Mouse (Mus musculus) hindbrain, postnatal 0 days (tissue): ENCODE measurements around the gene Atad2b. TPM values are rescaled to one million over a fixed set of nuclear protein-coding genes. Genes with fewer than 3 reads are reported as not detected.
"Not testable (repeated sequence)": the region's sequence is repeated elsewhere in the genome, so short reads cannot be mapped to it uniquely, and the experiment has no call there.

Source experiments
- ATAC-seq: fragments of 200-750 bp; cut with Nextera tagmentation; 2 replicates; pipeline ENCODE4 v1.8.0; 2017; ENCODE audit warnings: mild to moderate bottlenecking, moderate TSS enrichment, moderate library complexity
- DNase-seq: peaks from one replicate; pipeline ENCODE4 v3.0.0-alpha.2; 2015; ENCODE audit warnings: low spot score
- H3K27ac ChIP-seq: fragments of 300-500 bp; sonication (generic); 2 replicates; pipeline ENCODE4 v1.5.1; 2014; ENCODE audit warnings: mild to moderate bottlenecking
- H3K27me3 ChIP-seq: fragments of 300-500 bp; sonication (generic); 2 replicates; pipeline ENCODE4 v1.6.1; 2014; ENCODE audit warnings: low read length, mixed read lengths; ENCODE audit not compliant: insufficient read depth
- H3K36me3 ChIP-seq: fragments of 300-500 bp; sonication (generic); 2 replicates; pipeline ENCODE4 v1.6.1; 2014; ENCODE audit warnings: low read length, mixed read lengths; ENCODE audit not compliant: insufficient read depth
- H3K4me1 ChIP-seq: fragments of 300-500 bp; sonication (generic); 2 replicates; pipeline ENCODE4 v1.6.1; 2014; ENCODE audit warnings: antibody characterized with exemption, low read length, mixed read lengths; ENCODE audit not compliant: insufficient read depth
- H3K4me2 ChIP-seq: fragments of 300-500 bp; sonication (generic); 2 replicates; pipeline ENCODE4 v1.6.1; 2014; ENCODE audit warnings: low read depth, mild to moderate bottlenecking, low read length, moderate library complexity, mixed read lengths
- H3K4me3 ChIP-seq: fragments of 300-500 bp; sonication (generic); 2 replicates; pipeline ENCODE4 v1.5.1; 2014; ENCODE audit warnings: low read length
- H3K9ac ChIP-seq: fragments of 300-500 bp; sonication (generic); replicated peaks from 2 replicates; pipeline ENCODE4 v1.6.1; 2014; ENCODE audit warnings: mild to moderate bottlenecking, low read length, moderate library complexity, mixed read lengths
- H3K9me3 ChIP-seq: fragments of 300-500 bp; sonication (generic); 2 replicates; pipeline ENCODE4 v1.6.1; 2016; ENCODE audit warnings: low read length, mixed read lengths
- CTCF ChIP-seq: IDR thresholded peaks from 2 replicates; pipeline ENCODE4 v1.5.1; 2016; ENCODE audit warnings: antibody characterized with exemption, control low read depth, low read depth
- WGBS: fragments of 180-500 bp; shearing (Covaris S2); extraction: QIAGEN DNeasy Blood & Tissue Kit; methylation state at CpG from one replicate; pipeline ENCODE4 v1.1.7; 2014; 5-methylcytosine and 5-hydroxymethylcytosine counted together
- polyA plus RNA-seq: library from polyadenylated mRNA; unstranded; fragments of >200 nt; fragmentation: Nextera tagmentation; extraction: Ambion mirVana; gene quantifications from 2 replicates; pipeline ENCODE4 v1.2.1, GENCODE M21; 2015
- total RNA-seq: library from RNA; depleted of rRNA; stranded (reverse); fragments of >200 nt; gene quantifications from 2 replicates; pipeline ENCODE4 v1.2.3, GENCODE M21; 2014

Gene Atad2b
- total and polyA plus RNA-seq, 2 experiments from 2014 or later = 8.4 to 25.0 TPM

DNA sequence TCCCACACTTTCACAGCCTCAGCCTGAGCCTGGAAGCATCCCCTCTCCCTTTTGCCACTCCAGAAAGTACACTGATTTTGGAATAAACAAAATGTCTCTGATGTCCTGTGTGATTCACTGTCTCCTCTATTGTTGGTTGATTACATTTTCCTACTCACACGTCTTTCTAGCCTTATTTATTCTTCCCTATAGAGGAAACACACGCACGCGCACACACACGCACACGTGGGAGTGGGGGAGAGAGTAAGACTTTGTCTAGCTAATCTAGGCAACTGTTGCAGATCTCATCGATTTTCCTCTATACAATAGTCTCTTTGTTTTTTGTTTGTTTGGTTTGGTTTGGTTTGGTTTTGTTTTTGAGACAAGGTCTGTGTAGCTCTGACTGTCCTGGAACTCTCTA, 8.8 kb upstream of the Atad2b start:
- H3K4me3 ChIP-seq = no peak overlapping the region
- no peak overlapping the region for H3K27ac ChIP-seq
- no peak for DNase-seq
- ATAC-seq = no peak
- no peaks in the 10 kb centered on the region for H3K9me3 ChIP-seq
- no peak overlapping the region for H3K4me2 ChIP-seq
- no peaks in the 10 kb centered on the region for H3K4me1 ChIP-seq
- H3K9ac ChIP-seq = no peak overlapping the region
- WGBS = 91% methylated on average over 7 of the region's 7 CpGs
- no peaks in the 10 kb centered on the region for H3K36me3 ChIP-seq
- H3K27me3 ChIP-seq = no peaks in the 10 kb centered on the region
- TF ChIP-seq CTCF = no peak

DNA sequence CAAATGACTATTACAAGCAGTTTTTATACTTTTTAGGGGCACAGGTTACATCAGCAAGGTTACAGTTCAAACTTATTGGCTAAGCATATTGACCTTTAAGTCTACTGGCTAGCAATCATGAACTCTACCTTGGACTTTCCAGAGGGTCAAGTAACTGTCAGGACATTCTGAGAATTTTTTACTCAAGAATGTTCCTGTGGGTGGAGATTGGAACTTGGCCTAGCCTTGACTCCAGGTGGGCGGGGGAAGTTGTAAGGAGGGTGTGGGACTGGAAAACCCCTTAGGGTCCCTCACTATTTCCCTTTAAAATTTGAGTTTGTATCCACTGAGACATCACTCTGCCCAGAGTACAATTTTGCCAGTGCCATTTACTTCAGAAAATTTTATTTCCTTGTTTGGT, 6.7 kb upstream of the Atad2b start:
- H3K27me3 ChIP-seq, H3K27ac ChIP-seq, H3K4me1 ChIP-seq, DNase-seq, H3K9ac ChIP-seq, H3K9me3 ChIP-seq, H3K4me3 ChIP-seq, H3K36me3 ChIP-seq, H3K4me2 ChIP-seq, ATAC-seq: not testable (repeated sequence)
- 88% methylated on average over 1 of the region's 1 CpGs for WGBS

DNA sequence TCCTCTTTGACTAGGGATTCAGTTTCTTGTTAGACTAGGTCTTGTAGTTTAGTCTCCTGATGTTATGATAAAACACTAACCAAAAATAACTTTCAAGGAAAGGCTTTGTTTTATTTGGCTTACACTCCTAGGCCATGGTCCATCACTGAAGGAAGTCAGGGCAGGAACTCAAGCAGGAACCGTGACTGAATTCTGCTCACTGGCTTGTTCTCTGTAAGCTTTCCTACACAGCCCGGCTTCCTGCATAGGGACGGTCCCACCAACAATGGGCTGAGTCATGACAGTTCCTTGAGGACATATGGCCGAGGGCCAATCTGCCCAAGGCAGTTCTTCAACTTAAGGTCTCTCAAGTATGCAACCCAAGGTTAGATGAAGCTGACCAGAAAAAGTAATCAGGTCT, 5.4 kb upstream of the Atad2b start:
- no peaks in the 10 kb centered on the region for H3K27me3 ChIP-seq
- H3K27ac ChIP-seq = no peak overlapping the region
- ATAC-seq (no peak), DNase-seq (no peak)
- H3K4me1 ChIP-seq = no peaks in the 10 kb centered on the region
- WGBS = 71% methylated on average over 4 of the region's 4 CpGs
- no peak overlapping the region for H3K9ac ChIP-seq
- no peak for TF ChIP-seq CTCF
- H3K4me2 ChIP-seq = no peak overlapping the region
- H3K36me3 ChIP-seq = no peaks in the 10 kb centered on the region
- H3K9me3 ChIP-seq = no peaks in the 10 kb centered on the region
- no peak overlapping the region for H3K4me3 ChIP-seq

DNA sequence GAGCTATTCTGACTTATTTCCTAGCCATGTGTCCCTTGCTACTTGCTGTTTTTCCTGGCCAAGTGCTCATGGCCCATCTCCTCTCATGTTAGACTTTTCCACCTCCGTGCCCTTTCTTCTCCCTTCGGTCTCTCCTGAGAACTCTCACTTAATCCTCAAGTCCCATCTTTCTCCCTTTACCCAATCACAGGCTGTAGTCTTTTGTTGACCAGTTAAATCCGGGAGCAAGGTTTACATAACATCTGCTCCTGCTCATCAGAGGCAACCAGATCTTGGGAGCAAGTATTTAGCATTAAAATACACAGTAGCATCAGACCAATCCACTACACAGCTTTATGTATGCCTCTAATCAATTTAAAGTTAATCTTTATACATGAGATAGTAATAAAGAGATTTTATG, 2.7 kb upstream of the Atad2b start:
- no peak for ATAC-seq
- Histone ChIP-seq H3K4me2 (no peak overlapping the region), H3K27ac (no peak overlapping the region), H3K36me3 (no peaks in the 10 kb centered on the region), H3K4me1 (0 out of 2 replicates have a peak, but pooled peaks cover 6% of the 10 kb centered on the region), H3K27me3 (no peaks in the 10 kb centered on the region), H3K4me3 (no peak overlapping the region), H3K9ac (no peak overlapping the region), H3K9me3 (no peaks in the 10 kb centered on the region)
- no peak for DNase-seq
- TF ChIP-seq CTCF = no peak
- 40% methylated on average over 3 of the region's 3 CpGs for WGBS

DNA sequence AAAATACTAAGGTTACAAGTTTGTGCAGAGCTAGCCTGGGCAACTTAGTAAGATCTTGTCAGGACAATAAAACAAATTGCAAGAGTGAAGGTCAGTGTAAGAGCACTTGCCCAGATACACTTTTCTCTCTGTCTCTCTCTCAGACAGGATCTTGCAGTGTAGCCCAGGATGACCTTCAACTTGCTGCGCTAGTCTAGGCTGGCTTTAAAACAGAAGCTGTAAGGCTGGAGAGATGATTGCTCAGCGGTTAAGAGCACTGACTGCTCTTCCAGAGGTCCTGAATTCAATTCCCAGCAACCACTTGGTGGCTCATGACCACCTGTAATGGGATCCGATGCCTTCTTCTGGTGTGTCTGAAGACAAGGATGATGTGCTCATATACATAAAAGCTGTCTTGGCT, 2.2 kb upstream of the Atad2b start:
- Histone ChIP-seq H3K4me3 (no peak overlapping the region), H3K4me1 (0 out of 2 replicates have a peak, but pooled peaks cover 6% of the 10 kb centered on the region), H3K27ac (no peak overlapping the region), H3K9ac (no peak overlapping the region), H3K36me3 (no peaks in the 10 kb centered on the region), H3K4me2 (no peak overlapping the region), H3K27me3 (no peaks in the 10 kb centered on the region), H3K9me3 (no peaks in the 10 kb centered on the region)
- DNase-seq (no peak), ATAC-seq (no peak)
- 79% methylated on average over 3 of the region's 3 CpGs for WGBS
- no peak for TF ChIP-seq CTCF

DNA sequence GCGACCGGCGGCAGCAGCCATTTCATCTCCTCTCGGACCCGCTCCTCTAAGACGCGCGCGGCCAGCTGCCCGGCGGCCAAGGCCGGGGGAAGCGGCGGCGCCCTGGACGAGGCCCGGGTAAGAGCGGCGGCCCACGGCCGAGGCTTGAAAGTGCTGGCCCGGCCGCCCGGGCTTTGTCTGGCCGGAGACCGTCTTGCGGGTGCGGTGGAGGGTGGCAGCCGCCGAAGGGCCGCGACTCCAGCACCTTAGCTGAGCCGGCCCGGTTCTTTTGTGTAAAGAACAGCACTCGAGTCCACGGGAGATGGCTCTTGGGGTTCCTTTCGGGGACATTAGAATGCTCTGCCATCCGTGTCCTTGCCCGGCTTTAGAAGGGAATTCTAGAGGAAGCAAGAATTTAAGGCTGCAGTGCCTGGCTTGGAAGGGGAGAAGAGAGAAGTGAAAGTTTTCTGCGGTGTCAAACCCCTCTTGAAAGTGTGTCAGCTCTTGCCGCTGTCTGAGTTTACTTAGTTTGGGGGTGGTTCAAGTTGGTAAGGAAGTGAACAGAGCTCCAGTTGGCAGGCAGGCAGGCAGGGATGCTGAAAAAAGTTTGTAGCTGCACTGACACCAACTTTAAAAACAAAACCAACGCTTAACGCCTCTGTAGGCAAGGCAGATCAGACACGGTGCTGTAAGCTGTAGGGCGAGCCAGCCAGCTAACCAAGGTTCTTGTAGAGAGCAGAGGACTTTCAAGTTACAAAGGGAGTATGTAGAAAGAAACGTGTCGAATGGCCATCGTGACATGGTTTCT, 845 bp downstream of the Atad2b start:
- no peaks in the 10 kb centered on the region for H3K36me3 ChIP-seq
- under 1% methylated on average over 48 of the region's 48 CpGs for WGBS
- DNase-seq = peak; percentile 61
- peak; percentile 50 for ATAC-seq
- H3K9ac ChIP-seq = peak overlapping the region; percentile 100
- peaks cover 6% of the 10 kb centered on the region; the same call in 1 of the 2 replicates for H3K4me1 ChIP-seq
- peak overlapping the region; percentile 99 for H3K4me3 ChIP-seq
- H3K27ac ChIP-seq = peak overlapping the region; percentile 98
- H3K27me3 ChIP-seq = no peaks in the 10 kb centered on the region
- H3K9me3 ChIP-seq = no peaks in the 10 kb centered on the region
- no peak for TF ChIP-seq CTCF
- H3K4me2 ChIP-seq = peak overlapping the region; percentile 58

DNA sequence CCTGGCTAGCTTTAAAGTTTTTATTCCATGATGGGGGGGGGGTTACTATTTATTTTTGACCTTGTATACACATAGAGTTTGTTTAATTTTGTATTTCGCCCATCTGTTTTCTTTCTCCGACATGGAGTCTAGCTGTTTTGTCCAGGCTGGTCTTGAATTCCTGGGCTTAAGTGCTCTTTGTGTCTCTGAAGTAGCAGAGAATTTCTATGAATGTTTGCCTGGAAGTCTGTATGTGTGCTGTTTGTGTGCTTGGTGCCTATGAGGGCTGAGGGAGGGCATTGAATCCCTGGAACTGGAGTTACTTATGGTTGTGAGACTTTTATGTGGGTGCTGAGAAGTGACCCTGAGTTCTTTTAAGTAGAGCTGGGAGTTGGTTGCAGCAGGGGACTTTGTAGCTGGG, 11.0 kb downstream of the Atad2b start:
- Histone ChIP-seq H3K4me2 (no peak overlapping the region), H3K4me1 (no peaks in the 10 kb centered on the region), H3K27ac (no peak overlapping the region), H3K36me3 (no peaks in the 10 kb centered on the region), H3K9ac (no peak overlapping the region), H3K9me3 (no peaks in the 10 kb centered on the region), H3K27me3 (no peaks in the 10 kb centered on the region), H3K4me3 (no peak overlapping the region)
- DNase-seq = no peak
- no peak for ATAC-seq
- no peak for TF ChIP-seq CTCF
- WGBS = 92% methylated on average over 2 of the region's 2 CpGs
